Mouse (Mus musculus) granulocyte monocyte progenitor cell, adult 5-6 weeks (primary cell): ENCODE results near the gene Rasl10b. TPM values are rescaled to one million over a fixed set of nuclear protein-coding genes. Genes with fewer than 3 reads are reported as not detected.

Experiments
- ATAC-seq: replicated peaks from 2 replicates; pipeline ENCODE4 v1.8.0; 2016; ENCODE audit warnings: mild to moderate bottlenecking, moderate TSS enrichment, inconsistent platforms; ENCODE audit not compliant: poor library complexity, severe bottlenecking
- total RNA-seq, 2 experiments: library from RNA; stranded (forward) in 1 of 2; stranded (reverse) in 1 of 2; fragments of 200-712, 200-1000 nt in 1 of 2; fragments of >200 nt in 1 of 2; fragmentation: Nextera tagmentation in 1 of 2; gene quantifications; 2 replicates each; pipeline ENCODE4 v1.2.3; 2014 to 2017

Rasl10b gene
- total RNA-seq, 2 experiments from 2014 or later: 0.41 TPM; not detected in 1

GRCm38 (mm10) chr11:83457912-83458601 lies 49.1 kb downstream of the Rasl10b start:
- ATAC-seq: no peak

- ATAC-seq: peak; percentile 71
Measured at GRCm38 (mm10) chr11:83461462-83462027, 52.6 kb downstream of the Rasl10b start.

- peak; percentile 70 for ATAC-seq
Measured at GRCm38 (mm10) chr11:83462711-83463244, 53.8 kb downstream of the Rasl10b start, which contains the start of gene Mmp28. Gene Mmp28 (minus strand): TSS chr11:83463071.

GRCm38 (mm10) chr11:83465976-83466375 lies 57.0 kb downstream of the Rasl10b start:
- ATAC-seq: no peak

GRCm38 (mm10) chr11:83467120-83467652 lies 58.2 kb downstream of the Rasl10b start:
- ATAC-seq: peak; percentile 33

- no peak for ATAC-seq
Measured at GRCm38 (mm10) chr11:83468765-83469164, 59.8 kb downstream of the Rasl10b start.

Other genes starting within 250 kb of the Rasl10b start
- gene Slfn4, start 234.0 kb upstream of the Rasl10b start, total RNA-seq (2014; fragmentation: Nextera tagmentation): 1.5 and 2.8 TPM in 2 replicates
- gene Slfn4, start 234.0 kb upstream of the Rasl10b start, total RNA-seq (2017): 6.4 and 7.2 TPM in 2 replicates
- 15.8 and 16.6 TPM in 2 replicates for gene Slfn3, start 217.8 kb upstream of the Rasl10b start, total RNA-seq (2014; fragmentation: Nextera tagmentation)
- gene Slfn3, start 217.8 kb upstream of the Rasl10b start, total RNA-seq (2017): 27.5 and 33.9 TPM in 2 replicates
- gene Slfn14, start 122.4 kb upstream of the Rasl10b start, total RNA-seq (2014; fragmentation: Nextera tagmentation): not detected in 2 replicates
- not detected in 2 replicates for gene Slfn14, start 122.4 kb upstream of the Rasl10b start, total RNA-seq (2017)
- gene Ap2b1, start 110.1 kb upstream of the Rasl10b start, total RNA-seq (2014; fragmentation: Nextera tagmentation): 60.0 and 68.0 TPM in 2 replicates
- 46.0 and 60.0 TPM in 2 replicates for gene Ap2b1, start 110.1 kb upstream of the Rasl10b start, total RNA-seq (2017)
- gene Pex12, start 106.6 kb upstream of the Rasl10b start, total RNA-seq (2014; fragmentation: Nextera tagmentation): 5.8 and 9.0 TPM in 2 replicates
- 6.3 and 6.6 TPM in 2 replicates for gene Pex12, start 106.6 kb upstream of the Rasl10b start, total RNA-seq (2017)
- 0.13 TPM in 1 of 2 replicates, not detected in the other for gene Gas2l2, start 20.3 kb downstream of the Rasl10b start, total RNA-seq (2014; fragmentation: Nextera tagmentation)
- 0.57 TPM in 1 of 2 replicates, not detected in the other for gene Gas2l2, start 20.3 kb downstream of the Rasl10b start, total RNA-seq (2017)
- 33.2 and 34.9 TPM in 2 replicates for gene 1700020L24Rik, start 28.5 kb downstream of the Rasl10b start, total RNA-seq (2014; fragmentation: Nextera tagmentation)
- 79.8 and 113 TPM in 2 replicates for gene 1700020L24Rik, start 28.5 kb downstream of the Rasl10b start, total RNA-seq (2017)
- gene Mmp28, start 53.9 kb downstream of the Rasl10b start, total RNA-seq (2014; fragmentation: Nextera tagmentation): 6.6 and 11.1 TPM in 2 replicates
- gene Mmp28, start 53.9 kb downstream of the Rasl10b start, total RNA-seq (2017): 5.4 and 5.6 TPM in 2 replicates
- gene Taf15, start 63.9 kb downstream of the Rasl10b start, total RNA-seq (2014; fragmentation: Nextera tagmentation): 62.6 and 66.7 TPM in 2 replicates
- gene Taf15, start 63.9 kb downstream of the Rasl10b start, total RNA-seq (2017): 43.8 and 44.1 TPM in 2 replicates
- not detected in 2 replicates for gene Heatr9, start 113.0 kb downstream of the Rasl10b start, total RNA-seq (2014; fragmentation: Nextera tagmentation)
- gene Heatr9, start 113.0 kb downstream of the Rasl10b start, total RNA-seq (2017): not detected in 2 replicates
- gene Ccl5, start 121.4 kb downstream of the Rasl10b start, total RNA-seq (2014; fragmentation: Nextera tagmentation): not detected in 2 replicates
- 2.1 TPM in 1 of 2 replicates, not detected in the other for gene Ccl5, start 121.4 kb downstream of the Rasl10b start, total RNA-seq (2017)
- gene Ccl9, start 169.5 kb downstream of the Rasl10b start, total RNA-seq (2014; fragmentation: Nextera tagmentation): 189 and 190 TPM in 2 replicates
- gene Ccl9, start 169.5 kb downstream of the Rasl10b start, total RNA-seq (2017): 110 and 159 TPM in 2 replicates
- 8.8 and 13.4 TPM in 2 replicates for gene Ccl6, start 183.9 kb downstream of the Rasl10b start, total RNA-seq (2014; fragmentation: Nextera tagmentation)
- gene Ccl6, start 183.9 kb downstream of the Rasl10b start, total RNA-seq (2017): 16.9 and 19.6 TPM in 2 replicates
- not detected in 2 replicates for gene Rpl9-ps1, start 236.5 kb downstream of the Rasl10b start, total RNA-seq (2014; fragmentation: Nextera tagmentation)
- not detected in 2 replicates for gene Rpl9-ps1, start 236.5 kb downstream of the Rasl10b start, total RNA-seq (2017)
- gene Ccl3, start 240.2 kb downstream of the Rasl10b start, total RNA-seq (2014; fragmentation: Nextera tagmentation): 5.5 and 6.5 TPM in 2 replicates
- gene Ccl3, start 240.2 kb downstream of the Rasl10b start, total RNA-seq (2017): 78.6 and 86.4 TPM in 2 replicates